Mouse (Mus musculus) cortical plate, adult 2 months (tissue): ENCODE measurements around the gene Sv2a.

ENCODE experiments used
- CTCF ChIP-seq: fragments of 200-500 bp; IDR thresholded peaks from 2 replicates; pipeline ENCODE4 v1.5.1; 2011; ENCODE audit warnings: mild to moderate bottlenecking, control low read depth, low read length; ENCODE audit not compliant: insufficient read depth; ENCODE audit errors: extremely low read depth
- POLR2A ChIP-seq: fragments of 200-500 bp; IDR thresholded peaks from 2 replicates; pipeline ENCODE4 v1.6.1; 2011; ENCODE audit warnings: mild to moderate bottlenecking, low read length, control low read depth; ENCODE audit not compliant: insufficient read depth; ENCODE audit errors: extremely low read depth

GRCm38 (mm10) chr3:96175251-96175650 is 5.7 kb upstream of the Sv2a start:
- TF ChIP-seq CTCF (no peak), POLR2A (no peak)
